Mouse (Mus musculus) kidney, adult 2 months (tissue): ENCODE measurements around the gene Odc1.

Experiments used
- CTCF ChIP-seq: fragments of 200-500 bp; conservative IDR thresholded peaks from 2 replicates; pipeline ENCODE4 v1.5.1; 2011; ENCODE audit warnings: low read depth, mild to moderate bottlenecking, control low read depth, low read length, moderate library complexity, mixed read lengths; ENCODE audit not compliant: insufficient read depth, insufficient read length
- POLR2A ChIP-seq: fragments of 200-500 bp; IDR thresholded peaks from one replicate; pipeline ENCODE4 v1.6.1; 2011; ENCODE audit warnings: low read depth, low read length, control low read depth

DNA sequence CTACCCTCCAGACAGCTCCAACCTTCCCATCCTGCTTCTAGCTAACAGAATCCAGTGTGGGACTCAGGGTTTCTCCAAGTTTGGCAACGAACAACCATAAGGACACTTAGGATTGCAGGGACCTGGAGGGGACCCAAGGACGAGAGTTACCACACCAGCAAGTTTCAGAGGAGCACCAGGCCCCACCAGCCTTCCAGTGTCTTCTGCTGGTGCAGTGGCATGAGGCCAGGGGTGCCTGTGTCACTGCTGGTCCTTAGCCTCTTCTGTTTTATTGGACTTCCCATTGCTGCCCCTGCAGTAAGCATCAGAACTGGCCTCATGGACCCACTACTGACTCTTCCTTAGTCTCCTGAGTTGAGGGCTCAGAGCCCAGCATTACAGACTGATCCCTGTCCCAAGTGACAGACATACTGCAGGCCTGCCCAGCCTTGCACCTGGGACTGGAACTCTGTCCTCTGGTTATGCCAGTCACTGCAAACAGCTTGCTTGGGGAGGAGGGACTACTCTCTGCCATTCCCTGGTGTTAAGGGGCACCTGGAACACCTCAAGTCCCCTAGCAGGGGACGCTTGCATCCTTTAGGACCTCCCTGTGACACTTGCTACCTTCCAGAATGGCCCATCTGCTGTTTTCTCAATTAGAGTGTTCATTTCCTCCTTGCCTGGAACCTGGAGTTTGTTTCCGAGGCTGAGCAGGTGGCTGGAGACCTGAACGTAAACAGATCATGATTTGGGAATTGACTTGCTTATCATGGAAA, 30.7 kb downstream of the Odc1 start:
- TF ChIP-seq CTCF, result no peak
- no peak for TF ChIP-seq POLR2A
